Mouse (Mus musculus) liver, postnatal 0 days (tissue): ENCODE measurements around the gene Smim13.

Experiments
- CTCF ChIP-seq: sonication (generic); IDR thresholded peaks from 2 replicates; pipeline ENCODE4 v1.5.1; 2016; ENCODE audit warnings: antibody characterized with exemption, low read depth
- EP300 ChIP-seq: IDR thresholded peaks from 2 replicates; pipeline ENCODE4 v1.6.1; 2016; ENCODE audit warnings: antibody characterized with exemption, low read depth, mild to moderate bottlenecking

- no peak for TF ChIP-seq CTCF
- TF ChIP-seq EP300, result no peak
These were observed 8.1 kb upstream of the Smim13 start for GRCm38 (mm10) chr13:41241557-41241956.
